Mouse (Mus musculus): ENCODE results near the gene Arhgdib. TPM values are rescaled to one million over a fixed set of nuclear protein-coding genes. Genes with fewer than 3 reads are reported as not detected.

The Arhgdib gene
- polyA plus RNA-seq, 2 experiments = 84.5 to 122 TPM

- Histone ChIP-seq H3K27me3 (ENCODE audit: control insufficient read depth, insufficient read depth, low read length) (no peaks in the 10 kb centered on the region), H3K4me1 (replicated peaks; ENCODE audit: control insufficient read depth in 2 of 2, insufficient read depth in 2 of 2, low read length in 1 of 2) (peaks cover 0 to 3% of the 10 kb centered on the region in 2 experiments; a peak in 1 of 4 replicates), H3K36me3 (replicated peaks; ENCODE audit: control insufficient read depth, insufficient read depth, low read depth) (no peaks in the 10 kb centered on the region), H3K9ac (replicated peaks) (no peak overlapping the region), H3K4me2 (ENCODE audit: low read depth) (no peak overlapping the region), H3K27ac (no peak overlapping the region), H3K9me3 (ENCODE audit: control insufficient read depth, low read length) (no peaks in the 10 kb centered on the region), H3K4me3 (ENCODE audit: insufficient read depth in 1 of 2, low read depth in 2 of 2, low read length in 2 of 2) (no peak overlapping the region)
- DNase-seq (ENCODE audit: low read depth in 3 of 3, low spot score in 3 of 3) = no peak
- no peak for TF ChIP-seq EP300 (IDR thresholded peaks at IDR 0.05; ENCODE audit: low read depth)
- no peak for TF ChIP-seq CTCF (IDR thresholded peaks at IDR 0.05; ENCODE audit: low read depth)
- 53% methylated on average over 11 of the region's 11 CpGs for WGBS (ENCODE audit: insufficient replicate concordance)
- no peak for ATAC-seq (ENCODE audit: insufficient read depth)
Measured at GRCm38 (mm10) chr6:136986718-136987117, 45.0 kb upstream of the Arhgdib start.

GRCm38 (mm10) chr6:136986019-136986418 lies 44.3 kb upstream of the Arhgdib start:
- no peak overlapping the region for H3K4me3 ChIP-seq (ENCODE audit: insufficient read depth in 1 of 2, low read depth in 2 of 2, low read length in 2 of 2)
- DNase-seq (ENCODE audit: low read depth in 3 of 3, low spot score in 3 of 3) (no peak), ATAC-seq (ENCODE audit: insufficient read depth) (no peak)
- H3K36me3 ChIP-seq (replicated peaks; ENCODE audit: control insufficient read depth, insufficient read depth, low read depth) = no peaks in the 10 kb centered on the region
- H3K27ac ChIP-seq = no peak overlapping the region
- H3K4me1 ChIP-seq (replicated peaks; ENCODE audit: control insufficient read depth in 2 of 2, insufficient read depth in 2 of 2, low read length in 1 of 2) = peaks cover 0 to 3% of the 10 kb centered on the region in 2 experiments; a peak in 1 of 4 replicates
- H3K9me3 ChIP-seq (ENCODE audit: control insufficient read depth, low read length) = no peaks in the 10 kb centered on the region
- no peak for TF ChIP-seq EP300 (IDR thresholded peaks at IDR 0.05; ENCODE audit: low read depth)
- TF ChIP-seq CTCF (IDR thresholded peaks at IDR 0.05; ENCODE audit: low read depth) = no peak
- no peak overlapping the region for H3K9ac ChIP-seq (replicated peaks)
- 68% methylated on average over 13 of the region's 13 CpGs for WGBS (ENCODE audit: insufficient replicate concordance)
- no peaks in the 10 kb centered on the region for H3K27me3 ChIP-seq (ENCODE audit: control insufficient read depth, insufficient read depth, low read length)
- H3K4me2 ChIP-seq (ENCODE audit: low read depth) = no peak overlapping the region

GRCm38 (mm10) chr6:136983201-136983600 lies 41.5 kb upstream of the Arhgdib start:
- Histone ChIP-seq H3K9me3 (ENCODE audit: control insufficient read depth, low read length) (no peaks in the 10 kb centered on the region), H3K36me3 (replicated peaks; ENCODE audit: control insufficient read depth, insufficient read depth, low read depth) (no peaks in the 10 kb centered on the region), H3K27ac (no peak overlapping the region), H3K4me3 (ENCODE audit: insufficient read depth in 1 of 2, low read depth in 2 of 2, low read length in 2 of 2) (no peak overlapping the region), H3K4me2 (ENCODE audit: low read depth) (no peak overlapping the region), H3K4me1 (replicated peaks; ENCODE audit: control insufficient read depth in 2 of 2, insufficient read depth in 2 of 2, low read length in 1 of 2) (peaks cover 0 to 10% of the 10 kb centered on the region in 2 experiments; a peak in 2 of 4 replicates), H3K27me3 (ENCODE audit: control insufficient read depth, insufficient read depth, low read length) (no peaks in the 10 kb centered on the region), H3K9ac (replicated peaks) (no peak overlapping the region)
- TF ChIP-seq EP300 (IDR thresholded peaks at IDR 0.05; ENCODE audit: low read depth) (no peak), CTCF (IDR thresholded peaks at IDR 0.05; ENCODE audit: low read depth) (no peak)
- ATAC-seq (ENCODE audit: insufficient read depth) = no peak
- DNase-seq (ENCODE audit: low read depth in 3 of 3, low spot score in 3 of 3) = no peak
- WGBS (ENCODE audit: insufficient replicate concordance) = 54% methylated on average over 7 of the region's 7 CpGs

GRCm38 (mm10) chr6:136982581-136982980 lies 40.9 kb upstream of the Arhgdib start:
- Histone ChIP-seq H3K4me3 (ENCODE audit: insufficient read depth in 1 of 2, low read depth in 2 of 2, low read length in 2 of 2) (no peak overlapping the region), H3K9me3 (ENCODE audit: control insufficient read depth, low read length) (no peaks in the 10 kb centered on the region), H3K4me2 (ENCODE audit: low read depth) (no peak overlapping the region), H3K36me3 (replicated peaks; ENCODE audit: control insufficient read depth, insufficient read depth, low read depth) (no peaks in the 10 kb centered on the region), H3K27ac (no peak overlapping the region), H3K4me1 (replicated peaks; ENCODE audit: control insufficient read depth in 2 of 2, insufficient read depth in 2 of 2, low read length in 1 of 2) (peaks cover 0 to 10% of the 10 kb centered on the region in 2 experiments; a peak in 2 of 4 replicates), H3K27me3 (ENCODE audit: control insufficient read depth, insufficient read depth, low read length) (no peaks in the 10 kb centered on the region), H3K9ac (replicated peaks) (no peak overlapping the region)
- WGBS (ENCODE audit: insufficient replicate concordance) = 70% methylated on average over 6 of the region's 6 CpGs
- ATAC-seq (ENCODE audit: insufficient read depth) = no peak
- DNase-seq (ENCODE audit: low read depth in 3 of 3, low spot score in 3 of 3) = no peak
- TF ChIP-seq CTCF (IDR thresholded peaks at IDR 0.05; ENCODE audit: low read depth) (no peak), EP300 (IDR thresholded peaks at IDR 0.05; ENCODE audit: low read depth) (no peak)

GRCm38 (mm10) chr6:136980331-136980746 lies 38.6 kb upstream of the Arhgdib start:
- 10% methylated on average over 3 of the region's 3 CpGs for WGBS (ENCODE audit: insufficient replicate concordance)
- no peaks in the 10 kb centered on the region for H3K36me3 ChIP-seq (replicated peaks; ENCODE audit: control insufficient read depth, insufficient read depth, low read depth)
- DNase-seq (ENCODE audit: low read depth in 3 of 3, low spot score in 3 of 3) (peak in 2 of 3 experiments; percentile 25 to 49), ATAC-seq (ENCODE audit: insufficient read depth) (peak; percentile 51; the same call in 1 of the 2 replicates)
- H3K9ac ChIP-seq (replicated peaks) = no peak overlapping the region
- H3K27me3 ChIP-seq (ENCODE audit: control insufficient read depth, insufficient read depth, low read length) = no peaks in the 10 kb centered on the region
- peak overlapping the region; percentile 53; the same call in 1 of the 2 replicates for H3K4me2 ChIP-seq (ENCODE audit: low read depth)
- peaks cover 0 to 10% of the 10 kb centered on the region in 2 experiments; a peak in 2 of 4 replicates for H3K4me1 ChIP-seq (replicated peaks; ENCODE audit: control insufficient read depth in 2 of 2, insufficient read depth in 2 of 2, low read length in 1 of 2)
- no peak overlapping the region for H3K27ac ChIP-seq
- H3K4me3 ChIP-seq (ENCODE audit: insufficient read depth in 1 of 2, low read depth in 2 of 2, low read length in 2 of 2) = no peak overlapping the region
- no peaks in the 10 kb centered on the region for H3K9me3 ChIP-seq (ENCODE audit: control insufficient read depth, low read length)
- TF ChIP-seq EP300 (IDR thresholded peaks at IDR 0.05; ENCODE audit: low read depth) (no peak), CTCF (IDR thresholded peaks at IDR 0.05; ENCODE audit: low read depth) (peak; percentile 51)
